Mouse (Mus musculus): ENCODE data around the gene Crybg2. TPM values are rescaled to one million over a fixed set of nuclear protein-coding genes. Genes with fewer than 3 reads are reported as not detected.
A peak's percentile ranks its signal among the peaks of the same experiment; 100 is the strongest.

Gene Crybg2
- polyA plus RNA-seq, 1 experiment from 2014 or later = 1.1 TPM

DNA sequence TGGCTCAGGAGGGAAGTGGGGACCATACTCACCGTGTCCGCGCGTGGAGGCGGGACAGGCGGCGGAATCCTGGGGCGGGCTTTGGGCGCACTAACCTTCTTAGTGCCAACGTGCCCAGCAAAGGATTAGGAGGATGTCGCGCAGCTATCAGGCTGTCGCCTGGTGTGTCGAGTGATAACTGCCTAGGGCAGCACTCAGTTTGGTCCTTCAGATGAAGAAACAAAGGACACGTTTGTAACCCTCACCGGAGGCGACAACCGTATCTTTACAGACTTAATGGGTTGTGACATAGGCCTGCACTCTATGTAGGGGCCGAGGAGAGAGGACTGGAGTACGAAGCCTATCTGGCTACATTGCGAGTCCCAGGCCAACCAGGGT, 42.1 kb downstream of the Crybg2 start:
- no peaks in the 10 kb centered on the region for H3K36me3 ChIP-seq
- WGBS = 4% methylated on average over 21 of the region's 21 CpGs
- peak overlapping the region; percentile 68 for H3K4me2 ChIP-seq
- no peaks in the 10 kb centered on the region for H3K9me3 ChIP-seq
- peak overlapping the region; percentile 69 for H3K4me3 ChIP-seq
- peak overlapping the region; percentile 75 for H3K9ac ChIP-seq
- no peaks in the 10 kb centered on the region for H3K27me3 ChIP-seq
- 0 out of 2 replicates have a peak overlapping the region, but pooled peaks have one; percentile 30 for H3K27ac ChIP-seq
- peak; percentile 79; the same call in 1 of the 2 replicates for ATAC-seq (ENCODE audit: low FRiP score)
- H3K4me1 ChIP-seq (replicated peaks) = peaks cover 14% of the 10 kb centered on the region; the same call in 1 of the 2 replicates

DNA sequence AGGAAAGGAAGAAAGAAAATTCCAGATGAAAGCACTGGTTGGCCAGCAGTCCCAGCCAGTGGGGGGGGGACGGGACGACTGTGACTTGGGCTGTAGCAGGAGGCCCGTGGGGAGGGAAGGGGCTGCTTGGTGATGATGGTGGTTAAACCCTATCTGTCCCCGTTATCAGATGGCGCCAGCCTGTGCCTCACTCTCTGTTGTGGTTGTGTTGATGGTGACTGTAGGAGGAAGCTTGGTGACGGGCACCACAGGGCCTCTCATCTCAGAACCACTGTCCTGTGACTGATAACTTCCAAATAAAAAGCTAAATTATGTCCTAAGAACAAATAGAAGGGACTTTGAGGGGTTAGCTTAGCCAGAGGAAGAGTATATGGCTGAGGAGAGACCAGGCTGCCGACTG, 45.5 kb downstream of the Crybg2 start:
- no peak for ATAC-seq (ENCODE audit: low FRiP score)
- 74% methylated on average over 7 of the region's 7 CpGs for WGBS
- H3K4me2 ChIP-seq = no peak overlapping the region

DNA sequence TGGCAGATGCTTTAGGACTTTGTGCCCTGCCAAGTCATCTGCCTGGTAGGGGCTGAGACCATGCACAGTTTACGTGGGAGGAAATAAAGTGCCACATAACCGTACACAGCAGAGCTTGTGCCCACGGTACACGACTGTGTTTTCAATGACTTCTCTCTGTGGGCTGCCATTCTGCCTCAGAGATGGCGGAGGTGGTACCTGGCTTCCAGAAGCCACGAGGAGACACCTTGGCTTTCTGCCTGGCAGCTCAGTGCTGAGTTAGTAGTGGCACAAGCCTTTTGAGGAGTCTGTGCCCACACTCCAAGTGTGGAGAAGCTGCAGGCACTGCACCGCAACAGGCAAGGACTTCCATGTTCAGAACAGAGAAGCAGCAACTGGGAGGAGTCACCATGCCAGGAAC, 47.1 kb downstream of the Crybg2 start:
- Histone ChIP-seq H3K4me3 (no peak overlapping the region), H3K9ac (peak overlapping the region; percentile 24; the same call in 1 of the 2 replicates), H3K4me2 (no peak overlapping the region), H3K9me3 (no peaks in the 10 kb centered on the region), H3K36me3 (no peaks in the 10 kb centered on the region), H3K27me3 (0 out of 2 replicates have a peak, but pooled peaks cover 3% of the 10 kb centered on the region), H3K27ac (no peak overlapping the region), H3K4me1 (replicated peaks) (peaks cover 12% of the 10 kb centered on the region; the same call in 1 of the 2 replicates)
- WGBS = 89% methylated on average over 7 of the region's 7 CpGs
- ATAC-seq (ENCODE audit: low FRiP score) = no peak

More for the DNA sequence above, 45.5 kb downstream of the Crybg2 start:
- Histone ChIP-seq H3K9me3 (no peaks in the 10 kb centered on the region), H3K27ac (no peak overlapping the region), H3K27me3 (0 out of 2 replicates have a peak, but pooled peaks cover 3% of the 10 kb centered on the region), H3K4me1 (replicated peaks) (peaks cover 14% of the 10 kb centered on the region; the same call in 1 of the 2 replicates), H3K9ac (no peak overlapping the region), H3K4me3 (no peak overlapping the region), H3K36me3 (no peaks in the 10 kb centered on the region)

DNA sequence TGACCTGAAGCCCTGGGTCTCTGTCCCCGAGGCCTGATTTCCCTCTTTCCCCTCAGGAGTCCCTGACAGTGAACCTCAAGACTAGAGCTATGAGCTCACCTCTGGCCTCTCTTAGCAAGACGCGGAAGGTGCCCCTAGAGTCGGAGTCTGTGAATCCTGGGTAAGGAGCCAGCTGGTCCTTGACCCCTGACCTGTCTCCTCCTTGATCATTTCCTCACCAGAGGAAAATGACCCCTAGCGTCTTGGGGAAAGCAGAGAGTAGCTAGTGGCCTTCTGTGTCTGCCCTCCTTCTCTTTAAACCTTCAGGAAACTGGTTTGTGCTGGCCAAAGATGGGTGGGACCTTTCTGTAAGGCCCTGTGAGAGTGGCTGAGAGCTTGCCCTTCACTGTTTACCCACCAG, 47.6 kb downstream of the Crybg2 start:
- ATAC-seq (ENCODE audit: low FRiP score) = no peak
- Histone ChIP-seq H3K4me2 (no peak overlapping the region), H3K36me3 (no peaks in the 10 kb centered on the region), H3K9ac (peak overlapping the region; percentile 24; the same call in 1 of the 2 replicates), H3K4me3 (no peak overlapping the region), H3K4me1 (replicated peaks) (peaks cover 9% of the 10 kb centered on the region; the same call in 1 of the 2 replicates), H3K27me3 (0 out of 2 replicates have a peak, but pooled peaks cover 3% of the 10 kb centered on the region), H3K9me3 (no peaks in the 10 kb centered on the region), H3K27ac (no peak overlapping the region)
- 71% methylated on average over 5 of the region's 5 CpGs for WGBS

DNA sequence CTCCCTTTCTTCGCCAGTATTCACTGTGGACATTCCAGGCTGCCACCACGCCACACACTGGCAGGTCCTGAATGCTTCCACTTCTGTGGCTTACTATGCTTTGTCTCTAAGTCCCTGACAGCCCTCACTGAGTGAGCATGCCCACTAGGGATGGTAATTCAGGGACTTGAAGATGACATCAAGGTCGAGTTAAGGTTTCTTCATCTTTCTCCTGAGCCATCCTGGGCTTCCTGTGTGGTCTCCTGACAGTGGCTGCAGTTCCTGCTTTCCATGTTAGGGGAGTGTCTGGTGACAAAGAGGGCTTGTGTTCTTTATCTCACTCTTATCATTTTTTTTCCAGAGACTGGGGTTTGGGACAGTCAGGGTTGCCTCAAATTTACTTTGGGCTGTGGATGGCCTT, 50.0 kb downstream of the Crybg2 start:
- ATAC-seq (ENCODE audit: low FRiP score) = no peak

DNA sequence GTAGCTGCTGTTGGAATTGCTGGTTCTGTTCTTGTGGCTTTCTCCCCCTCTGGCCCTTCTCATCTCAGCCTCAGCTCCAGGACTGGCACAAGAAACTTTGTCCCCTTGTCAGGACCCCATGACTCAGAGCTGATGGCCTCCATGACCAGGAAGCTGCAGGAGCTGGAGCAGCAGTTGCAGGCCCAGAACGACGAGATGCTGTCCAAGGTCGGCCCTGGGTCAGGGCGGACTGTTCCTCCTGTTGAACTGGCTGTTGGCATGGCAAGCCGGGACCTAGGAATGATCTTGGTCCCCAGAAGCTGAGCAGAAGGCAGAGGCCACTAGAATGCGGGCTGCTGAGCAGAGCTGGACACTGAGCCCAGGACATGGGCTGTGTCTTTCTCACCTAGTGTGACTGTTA, 51.8 kb downstream of the Crybg2 start:
- 81% methylated on average over 6 of the region's 6 CpGs for WGBS
- H3K9ac ChIP-seq = no peak overlapping the region
- H3K27ac ChIP-seq = no peak overlapping the region
- H3K36me3 ChIP-seq = no peaks in the 10 kb centered on the region
- H3K9me3 ChIP-seq = no peaks in the 10 kb centered on the region
- no peak overlapping the region for H3K4me2 ChIP-seq
- ATAC-seq (ENCODE audit: low FRiP score) = no peak
- 0 out of 2 replicates have a peak, but pooled peaks cover 3% of the 10 kb centered on the region for H3K27me3 ChIP-seq
- H3K4me3 ChIP-seq = no peak overlapping the region
- H3K4me1 ChIP-seq (replicated peaks) = peaks cover 7% of the 10 kb centered on the region; the same call in 1 of the 2 replicates

More for the DNA sequence above, 50.0 kb downstream of the Crybg2 start:
- Histone ChIP-seq H3K27ac (no peak overlapping the region), H3K9me3 (no peaks in the 10 kb centered on the region), H3K27me3 (0 out of 2 replicates have a peak, but pooled peaks cover 3% of the 10 kb centered on the region), H3K36me3 (no peaks in the 10 kb centered on the region), H3K4me3 (no peak overlapping the region), H3K9ac (0 out of 2 replicates have a peak overlapping the region, but pooled peaks have one; percentile 2), H3K4me1 (replicated peaks) (peaks cover 12% of the 10 kb centered on the region; the same call in 1 of the 2 replicates), H3K4me2 (no peak overlapping the region)
- WGBS = 46% methylated on average over 3 of the region's 3 CpGs

DNA sequence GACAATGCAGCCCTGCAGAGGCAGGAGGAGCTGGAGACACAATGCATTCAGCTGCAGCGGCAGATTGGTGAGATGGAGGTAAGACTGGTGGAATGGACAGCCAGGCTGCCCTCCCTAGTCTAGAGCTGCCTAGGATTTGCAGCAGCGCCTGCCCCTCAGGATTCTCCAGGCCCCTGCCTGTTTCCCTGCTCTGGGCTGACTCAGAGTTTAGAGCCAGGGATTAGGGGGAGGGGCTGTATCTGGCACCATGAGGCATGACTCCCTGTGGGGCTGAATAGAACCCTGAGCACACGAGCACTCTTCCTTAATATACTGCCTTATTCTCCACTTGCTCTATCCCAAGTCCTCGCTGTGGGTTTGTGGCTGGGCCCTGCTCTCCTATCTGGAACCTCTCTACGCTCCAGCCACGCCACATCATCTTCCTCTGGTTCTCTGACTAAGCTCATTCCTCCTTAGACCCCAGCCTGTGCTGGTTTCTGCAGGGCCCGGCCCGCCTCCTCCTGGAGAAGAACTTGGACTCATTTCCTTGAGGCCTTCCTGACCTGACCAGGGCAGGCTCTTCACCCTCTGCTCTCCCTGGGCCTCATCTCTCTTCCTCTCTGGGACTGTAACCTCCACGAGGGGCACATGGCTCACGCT, 52.9 kb downstream of the Crybg2 start:
- 56% methylated on average over 10 of the region's 10 CpGs for WGBS

DNA sequence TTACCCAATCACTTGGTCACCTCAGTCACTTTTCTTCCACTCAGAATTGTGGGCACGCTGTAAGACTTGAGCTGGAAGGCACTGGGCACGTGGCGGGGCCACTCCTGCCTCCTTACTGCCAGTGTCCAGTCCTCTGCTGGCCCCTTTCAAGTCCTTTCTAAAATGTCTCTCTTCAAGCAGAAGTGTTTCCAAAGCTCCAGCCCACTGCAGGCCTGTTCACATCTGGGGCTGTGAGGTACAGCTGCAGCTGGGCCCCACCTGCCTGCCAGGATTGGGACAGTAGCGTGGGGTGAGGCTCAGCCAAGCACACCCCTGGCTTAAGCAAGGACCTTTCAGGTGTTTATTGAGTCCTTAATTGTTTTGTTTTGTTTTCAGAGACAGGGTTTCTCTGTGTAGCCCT, 53.4 kb downstream of the Crybg2 start:
- WGBS = 92% methylated on average over 4 of the region's 4 CpGs
- no peak overlapping the region for H3K9ac ChIP-seq
- ATAC-seq (ENCODE audit: low FRiP score) = no peak
- no peaks in the 10 kb centered on the region for H3K36me3 ChIP-seq
- H3K9me3 ChIP-seq = no peaks in the 10 kb centered on the region
- no peak overlapping the region for H3K4me3 ChIP-seq
- peaks cover 7% of the 10 kb centered on the region; the same call in 1 of the 2 replicates for H3K4me1 ChIP-seq (replicated peaks)
- no peaks in the 10 kb centered on the region for H3K27me3 ChIP-seq
- no peak overlapping the region for H3K4me2 ChIP-seq
- H3K27ac ChIP-seq = no peak overlapping the region

More for the DNA sequence above, 52.9 kb downstream of the Crybg2 start:
- H3K4me3 ChIP-seq = no peak overlapping the region
- H3K9me3 ChIP-seq = no peaks in the 10 kb centered on the region
- H3K4me1 ChIP-seq (replicated peaks) = peaks cover 7% of the 10 kb centered on the region; the same call in 1 of the 2 replicates
- no peak for ATAC-seq (ENCODE audit: low FRiP score)
- no peak overlapping the region for H3K9ac ChIP-seq
- no peaks in the 10 kb centered on the region for H3K36me3 ChIP-seq
- H3K27ac ChIP-seq = no peak overlapping the region
- no peaks in the 10 kb centered on the region for H3K27me3 ChIP-seq
- H3K4me2 ChIP-seq = no peak overlapping the region

DNA sequence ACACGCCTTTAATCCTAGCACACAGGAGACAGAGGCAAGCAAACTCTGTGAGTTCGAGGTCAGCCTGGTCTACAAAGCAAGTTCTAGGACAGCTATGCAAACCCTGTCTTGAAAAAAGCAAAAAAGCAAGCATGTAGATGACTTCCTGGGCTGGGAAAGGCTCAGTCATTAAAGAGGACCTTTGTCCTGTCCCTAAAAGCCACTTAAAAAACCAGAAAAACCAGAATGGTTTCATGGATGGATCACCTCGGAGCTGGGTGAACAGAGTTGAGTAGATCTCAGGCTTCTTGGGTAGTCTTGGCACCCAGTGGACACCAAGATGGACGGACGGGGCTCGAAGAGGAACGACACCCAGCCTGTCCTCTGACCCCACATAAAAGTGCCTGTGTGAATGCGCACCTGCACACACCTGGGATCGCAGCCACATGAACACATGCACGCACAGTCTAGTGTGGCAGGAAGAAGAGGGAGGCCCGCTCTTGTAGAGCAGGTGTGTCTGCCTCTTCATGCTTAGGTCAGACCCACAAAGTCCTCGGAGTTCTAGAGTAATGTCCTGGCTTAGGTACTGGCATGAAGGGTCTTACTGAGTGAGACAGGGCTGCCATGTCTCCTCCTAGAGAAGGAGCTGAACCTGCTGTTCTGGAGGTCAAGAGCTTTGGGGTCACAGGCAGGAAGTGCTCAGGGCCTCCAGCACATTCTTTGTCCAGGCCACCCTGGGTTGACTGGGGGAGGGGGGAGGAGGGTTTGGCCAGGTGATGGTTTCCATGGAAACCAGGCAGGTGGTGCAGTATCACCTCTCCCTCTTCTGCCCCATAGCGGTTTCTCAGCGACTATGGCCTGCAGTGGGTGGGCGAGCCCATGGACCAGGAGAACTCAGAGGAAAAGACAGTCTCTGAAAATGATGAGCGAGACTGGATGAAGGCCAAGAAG, 54.9 kb downstream of the Crybg2 start:
- Histone ChIP-seq H3K27me3 (no peaks in the 10 kb centered on the region), H3K4me3 (no peak overlapping the region), H3K9me3 (no peaks in the 10 kb centered on the region), H3K9ac (no peak overlapping the region), H3K27ac (no peak overlapping the region), H3K4me1 (replicated peaks) (peaks cover 7% of the 10 kb centered on the region; the same call in 1 of the 2 replicates), H3K4me2 (no peak overlapping the region), H3K36me3 (no peaks in the 10 kb centered on the region)
- 87% methylated on average over 16 of the region's 16 CpGs for WGBS
- ATAC-seq (ENCODE audit: low FRiP score) = no peak

DNA sequence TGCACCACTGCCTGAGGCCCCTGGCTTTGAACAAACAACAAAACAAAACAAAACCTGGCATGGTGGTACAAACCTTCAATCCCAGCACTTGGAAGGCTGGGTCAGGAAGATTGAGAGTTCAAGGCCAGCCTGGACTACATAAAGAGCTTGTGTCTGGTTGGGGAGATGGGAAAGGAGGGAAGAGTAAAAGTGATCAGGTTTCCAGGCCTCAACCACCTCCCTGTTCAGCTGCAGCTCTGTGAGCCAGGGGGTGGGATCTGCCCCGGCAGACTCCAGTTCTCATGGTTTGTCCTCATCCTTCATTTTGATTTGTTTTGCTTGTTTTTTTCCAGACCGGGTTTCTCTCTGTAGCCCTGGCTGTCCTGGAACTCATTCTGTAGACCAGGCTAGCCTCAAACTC, 55.9 kb downstream of the Crybg2 start:
- no peak for ATAC-seq (ENCODE audit: low FRiP score)
- H3K9ac ChIP-seq = no peak overlapping the region
- WGBS = 91% methylated on average over 2 of the region's 2 CpGs
- H3K4me2 ChIP-seq = no peak overlapping the region
- H3K4me3 ChIP-seq = no peak overlapping the region
- H3K36me3 ChIP-seq = no peaks in the 10 kb centered on the region
- no peaks in the 10 kb centered on the region for H3K9me3 ChIP-seq
- H3K27me3 ChIP-seq = no peaks in the 10 kb centered on the region
- peaks cover 7% of the 10 kb centered on the region; the same call in 1 of the 2 replicates for H3K4me1 ChIP-seq (replicated peaks)
- H3K27ac ChIP-seq = no peak overlapping the region

DNA sequence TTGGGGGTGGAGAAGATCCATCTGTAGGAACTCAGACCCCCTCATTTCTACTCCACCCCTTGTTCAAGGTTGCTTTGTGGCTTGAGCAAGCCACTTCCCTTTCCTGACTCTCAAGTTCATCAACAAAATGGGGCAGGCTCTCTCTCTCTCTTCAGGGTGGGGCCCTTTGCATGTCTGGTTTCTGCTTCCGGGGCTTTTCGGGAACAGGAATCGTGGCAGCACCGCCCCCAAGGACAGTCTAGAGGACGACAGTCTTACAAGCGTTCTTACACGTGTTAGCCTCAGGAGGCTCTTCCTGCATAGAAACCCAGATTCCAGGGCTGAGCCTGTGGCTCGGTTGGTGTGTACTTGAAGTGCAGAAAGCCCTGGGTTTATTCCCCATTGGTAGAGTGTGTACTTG, 56.4 kb downstream of the Crybg2 start:
- no peaks in the 10 kb centered on the region for H3K9me3 ChIP-seq
- no peaks in the 10 kb centered on the region for H3K27me3 ChIP-seq
- H3K36me3 ChIP-seq = no peaks in the 10 kb centered on the region
- no peak for ATAC-seq (ENCODE audit: low FRiP score)
- peaks cover 7% of the 10 kb centered on the region; the same call in 1 of the 2 replicates for H3K4me1 ChIP-seq (replicated peaks)
- WGBS = 90% methylated on average over 8 of the region's 8 CpGs
- no peak overlapping the region for H3K9ac ChIP-seq
- H3K4me3 ChIP-seq = no peak overlapping the region
- no peak overlapping the region for H3K27ac ChIP-seq
- no peak overlapping the region for H3K4me2 ChIP-seq

Data from hindbrain, embryonic 13.5 days (tissue).